Mouse (Mus musculus) heart, postnatal 36 days (tissue): ENCODE data around the gene Fam71a. TPM values are rescaled to one million over a fixed set of nuclear protein-coding genes. Genes with fewer than 3 reads are reported as not detected.

Experiments used
- DNase-seq, 2 experiments: peaks; one replicate each; pipeline ENCODE4 v3.0.0; 2021 to 2022
- intact Hi-C: fragments of 180-260 bp; cut with DNase I; formaldehyde crosslinking; loops from one replicate; pipeline ENCODE4 v1.15.1; 2025
- total RNA-seq, 2 experiments: library from RNA; stranded (reverse); gene quantifications; 2 replicates each; pipeline ENCODE4 v1.2.3; 2021

Gene Fam71a
- not detected for total RNA-seq

- intact Hi-C loops: no loop called here
- DNase-seq: no peak
Observed at GRCm38 (mm10) chr1:191164717-191165116, at the start of gene Fam71a. Fam71a (minus strand) TSS chr1:191164817.

GRCm38 (mm10) chr1:191211096-191211495, 46.5 kb upstream of the Fam71a start:
- intact Hi-C loops: no loop called here
- no peak for DNase-seq

- no peak for DNase-seq
- intact Hi-C loops: no loop called here
Observed at GRCm38 (mm10) chr1:191205791-191206190, 41.2 kb upstream of the Fam71a start.

- intact Hi-C loops: no loop called here
Observed at GRCm38 (mm10) chr1:191204876-191205275, 40.3 kb upstream of the Fam71a start.

GRCm38 (mm10) chr1:191203496-191203895, 38.9 kb upstream of the Fam71a start:
- intact Hi-C loops: no loop called here
- DNase-seq: no peak

More at GRCm38 (mm10) chr1:191204876-191205275, 40.3 kb upstream of the Fam71a start:
- no peak for DNase-seq

GRCm38 (mm10) chr1:191202208-191202952, 37.8 kb upstream of the Fam71a start:
- intact Hi-C loops: no loop called here
- DNase-seq: no peak

GRCm38 (mm10) chr1:191200816-191201602, 36.4 kb upstream of the Fam71a start:
- DNase-seq: peak in 1 of 2 experiments; percentile 50
- intact Hi-C loops: no loop called here

- intact Hi-C loops: no loop called here
- DNase-seq: no peak
Observed at GRCm38 (mm10) chr1:191197916-191198315, 33.3 kb upstream of the Fam71a start.

GRCm38 (mm10) chr1:191196016-191196415, 31.4 kb upstream of the Fam71a start:
- intact Hi-C loops: no loop called here
- no peak for DNase-seq

- intact Hi-C loops: no loop called here
- DNase-seq: no peak
Observed at GRCm38 (mm10) chr1:191193657-191194424, 29.2 kb upstream of the Fam71a start.

GRCm38 (mm10) chr1:191192751-191193150, 28.1 kb upstream of the Fam71a start:
- no peak for DNase-seq
- intact Hi-C loops: no loop called here

- intact Hi-C loops: no loop called here
- no peak for DNase-seq
Observed at GRCm38 (mm10) chr1:191192213-191192612, 27.6 kb upstream of the Fam71a start.

GRCm38 (mm10) chr1:191189671-191190372, 25.2 kb upstream of the Fam71a start:
- intact Hi-C loops: loop anchor here (10.0 kb wide), 1 partner anchor 385 kb away; the partner anchor contains the start of genes Dtl and Ints7
- DNase-seq: no peak

- intact Hi-C loops: loop anchor here (10.0 kb wide), 1 partner anchor 388 kb away; the partner anchor contains the start of genes Dtl and Ints7
- DNase-seq: peak; percentile 43 to 54
Observed at GRCm38 (mm10) chr1:191186386-191186770, 21.8 kb upstream of the Fam71a start.

- intact Hi-C loops: loop anchor here (10.0 kb wide), 1 partner anchor 389 kb away; the partner anchor contains the start of genes Dtl and Ints7
Observed at GRCm38 (mm10) chr1:191185761-191186385, 21.3 kb upstream of the Fam71a start.

GRCm38 (mm10) chr1:191184841-191185251, 20.2 kb upstream of the Fam71a start:
- intact Hi-C loops: loop anchor here (5.0 to 10.0 kb wide), 2 partner anchors 92 to 390 kb away; partner anchors contain the start of genes Dtl and Ints7
- peak; percentile 48 to 56 for DNase-seq

More at GRCm38 (mm10) chr1:191185761-191186385, 21.3 kb upstream of the Fam71a start:
- peak; percentile 40 to 52 for DNase-seq

- intact Hi-C loops: loop anchor here (5.0 to 10.0 kb wide), 2 partner anchors 93 to 391 kb away; partner anchors contain the start of genes Dtl and Ints7
- peak in 1 of 2 experiments; percentile 50 for DNase-seq
Observed at GRCm38 (mm10) chr1:191184066-191184815, 19.6 kb upstream of the Fam71a start.
